Mouse (Mus musculus): Measurements from ENCODE around the gene Flt4.
"Not testable (repeated sequence)": the region's sequence is repeated elsewhere in the genome, so short reads cannot be mapped to it uniquely, and the experiment has no call there.

Gene Flt4

GRCm38 (mm10) chr11:49608938-49609867 is at the start of gene Flt4:
Gene Flt4 (plus strand): TSS chr11:49609263.
- DNase-seq (ENCODE audit: low spot score), result peak; percentile 47

GRCm38 (mm10) chr11:49575054-49575453 is 34.0 kb upstream of the Flt4 start:
- DNase-seq (ENCODE audit: low spot score), result peak; percentile 39

DNA sequence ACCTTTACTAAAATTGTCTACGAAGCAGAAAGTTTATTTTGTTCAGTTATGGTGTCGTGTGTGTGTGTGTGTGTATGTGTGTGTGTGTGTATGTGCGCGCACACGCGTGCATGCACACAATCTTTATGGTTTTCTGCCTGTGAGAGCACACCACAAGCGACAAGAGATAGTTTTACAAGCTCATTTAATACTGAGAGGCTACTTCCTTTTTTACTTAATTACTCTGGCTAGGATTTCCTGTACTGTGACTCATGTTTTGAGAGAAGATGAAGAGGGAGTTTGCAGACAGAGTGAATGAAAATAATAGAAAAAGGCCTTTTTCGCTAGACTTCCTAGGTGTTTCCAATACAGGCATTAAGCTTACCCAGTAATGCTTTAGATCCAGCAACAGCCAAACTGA is 28.6 kb upstream of the Flt4 start:
- DNase-seq (ENCODE audit: low spot score), result not testable (repeated sequence)

DNA sequence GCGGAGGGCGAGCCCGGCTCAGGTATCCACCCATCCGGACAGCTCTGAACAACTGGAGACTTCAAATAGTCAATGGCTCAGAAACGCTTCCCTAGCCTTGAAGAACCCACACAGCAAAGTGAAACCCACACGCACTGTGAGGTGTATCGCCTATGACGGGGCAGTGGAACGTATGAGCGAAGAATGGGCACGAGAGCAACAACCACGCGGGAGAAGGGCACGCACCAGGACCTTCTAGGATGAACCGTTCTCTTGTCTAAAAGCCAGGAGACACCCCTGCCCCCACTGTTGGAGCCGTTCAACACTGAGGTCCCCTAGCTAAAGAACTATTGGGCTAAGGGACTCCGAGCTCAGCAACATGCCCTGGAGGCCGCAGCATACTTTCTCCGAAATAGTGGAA is 18.9 kb upstream of the Flt4 start:
- DNase-seq (ENCODE audit: low spot score), result no peak

GRCm38 (mm10) chr11:49597149-49597548 is 11.9 kb upstream of the Flt4 start:
- not testable (repeated sequence) for DNase-seq (ENCODE audit: low spot score)

DNA sequence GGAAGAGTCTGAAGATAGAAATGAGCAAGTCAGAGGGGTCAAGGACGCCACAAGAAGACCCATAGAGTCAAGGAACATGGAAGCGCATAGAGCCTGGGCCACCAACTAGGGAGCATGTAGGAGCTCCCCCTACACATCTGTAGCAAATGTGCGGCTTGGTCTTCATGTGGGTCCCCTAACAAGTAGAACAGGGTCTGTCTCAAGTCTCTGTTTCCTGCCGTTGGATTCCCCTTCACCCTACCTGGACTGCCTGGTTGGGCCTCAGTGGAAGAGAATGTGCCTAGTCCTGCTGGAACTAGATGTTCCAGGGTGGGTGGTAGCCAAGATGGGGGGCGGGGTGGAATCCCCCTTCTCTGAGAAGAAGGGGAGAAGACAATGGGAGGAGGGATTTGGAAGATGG is 757 bp upstream of the Flt4 start:
- DNase-seq (ENCODE audit: low spot score), result not testable (repeated sequence)

DNA sequence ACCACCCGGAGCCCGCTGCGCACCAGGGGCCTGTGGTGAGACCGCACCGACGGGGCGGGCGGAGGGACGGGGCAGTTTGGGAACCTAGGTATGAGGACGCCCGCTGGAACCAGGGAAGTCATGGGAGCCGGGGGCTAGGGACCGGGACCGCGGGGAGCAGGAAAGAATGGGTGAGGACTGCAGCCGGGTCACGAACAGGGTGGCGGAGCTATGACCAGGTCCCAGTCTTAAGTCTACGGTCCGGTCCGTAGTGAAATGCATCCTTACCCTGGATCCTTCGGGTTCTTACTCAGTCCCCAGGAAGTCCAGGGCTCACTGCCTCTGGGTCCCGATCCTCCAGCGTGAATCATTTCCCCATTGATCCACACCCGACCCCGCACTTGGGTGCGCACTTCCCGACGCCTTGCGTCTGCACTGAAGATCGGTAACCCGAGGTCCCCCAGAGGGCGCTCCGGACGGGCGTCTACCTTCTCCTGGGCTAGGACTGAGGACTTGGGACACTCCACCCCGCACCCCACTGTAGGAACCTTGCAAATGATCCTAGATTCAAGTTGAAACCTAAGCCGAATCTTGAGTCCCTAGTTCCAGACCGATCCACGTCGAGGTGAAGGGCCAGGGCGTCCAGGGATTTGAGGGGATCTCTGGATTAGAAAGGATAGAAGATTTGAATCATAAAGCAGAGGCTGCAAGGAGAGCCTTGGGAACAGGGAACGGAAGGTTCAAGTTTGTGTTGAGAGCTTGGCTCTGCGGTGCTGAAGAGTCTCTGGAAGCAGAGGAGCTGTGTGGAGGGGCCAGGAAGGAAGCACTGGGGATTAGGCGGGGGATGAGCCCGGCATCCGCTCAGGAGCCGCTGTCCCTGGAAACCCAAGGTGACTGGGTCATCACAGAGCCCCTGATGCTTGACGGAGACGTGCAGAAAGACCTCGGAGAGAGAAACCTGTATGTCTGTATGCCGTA is 1.1 kb downstream of the Flt4 start:
- DNase-seq (ENCODE audit: low spot score), result peak; percentile 34

GRCm38 (mm10) chr11:49611349-49611748 is 2.3 kb downstream of the Flt4 start:
- not testable (repeated sequence) for DNase-seq (ENCODE audit: low spot score)

DNA sequence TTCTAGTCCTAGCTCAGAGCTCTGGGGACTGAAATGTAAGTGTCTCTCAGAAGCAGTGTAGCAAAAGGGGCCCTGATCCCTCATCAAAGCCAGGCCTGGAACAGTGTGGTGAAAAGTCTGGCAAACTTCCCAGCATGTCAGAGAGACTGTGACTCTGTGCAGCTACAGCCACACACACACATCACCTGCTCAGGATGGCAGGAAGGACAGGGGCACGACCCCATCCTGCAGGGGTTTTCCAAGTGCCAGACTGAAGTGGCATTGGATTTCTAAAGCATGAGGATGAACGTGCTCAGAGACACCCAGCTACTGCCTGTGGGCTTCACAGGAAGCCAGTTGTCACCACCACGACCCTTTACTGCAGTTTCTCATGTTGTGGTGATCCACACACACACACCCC is 3.1 kb downstream of the Flt4 start:
- DNase-seq (ENCODE audit: low spot score), result no peak

- DNase-seq (ENCODE audit: low spot score), result peak; percentile 26
These were observed 4.3 kb downstream of the Flt4 start for GRCm38 (mm10) chr11:49613349-49613748.

DNA sequence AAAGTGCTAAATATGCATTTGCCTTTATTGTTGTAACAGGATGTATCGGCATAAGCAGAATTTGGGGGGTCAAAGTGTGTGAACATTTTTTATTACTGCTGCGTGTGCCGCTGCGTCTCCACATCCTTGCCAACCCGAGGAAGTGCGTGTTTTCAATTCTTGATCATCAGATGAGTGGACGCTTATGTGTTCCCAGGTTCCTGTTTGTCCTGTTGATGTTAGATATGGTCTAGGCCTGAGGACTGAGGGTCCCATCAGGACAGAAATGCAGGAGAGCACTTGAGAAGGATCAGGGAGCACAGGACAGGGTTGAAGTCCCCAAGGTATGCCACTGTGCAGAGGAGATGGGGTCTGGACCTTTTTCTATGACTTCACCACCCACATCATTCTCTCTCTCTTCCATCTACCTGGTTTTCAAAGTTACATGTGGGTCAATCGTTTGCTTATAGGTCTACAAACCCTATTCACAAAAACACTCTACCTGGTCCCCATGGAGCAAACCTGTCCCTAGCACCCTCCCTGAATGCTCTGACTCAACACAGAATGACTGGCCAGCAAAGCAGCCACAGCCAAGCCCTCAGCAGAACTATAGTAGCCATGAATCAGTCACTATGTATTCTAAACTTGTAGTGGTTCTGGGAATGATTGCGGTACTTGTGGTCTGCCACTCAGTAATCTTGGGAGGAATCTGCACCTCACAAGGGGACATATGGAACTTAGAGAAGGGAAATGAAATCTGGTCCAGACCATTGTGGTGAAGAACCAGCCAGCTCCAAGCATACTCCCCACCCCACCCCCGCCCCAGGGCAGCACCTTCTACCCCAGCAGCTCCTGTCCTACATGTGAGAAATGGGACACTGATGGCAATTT is 7.0 kb downstream of the Flt4 start:
- DNase-seq (ENCODE audit: low spot score), result no peak

DNA sequence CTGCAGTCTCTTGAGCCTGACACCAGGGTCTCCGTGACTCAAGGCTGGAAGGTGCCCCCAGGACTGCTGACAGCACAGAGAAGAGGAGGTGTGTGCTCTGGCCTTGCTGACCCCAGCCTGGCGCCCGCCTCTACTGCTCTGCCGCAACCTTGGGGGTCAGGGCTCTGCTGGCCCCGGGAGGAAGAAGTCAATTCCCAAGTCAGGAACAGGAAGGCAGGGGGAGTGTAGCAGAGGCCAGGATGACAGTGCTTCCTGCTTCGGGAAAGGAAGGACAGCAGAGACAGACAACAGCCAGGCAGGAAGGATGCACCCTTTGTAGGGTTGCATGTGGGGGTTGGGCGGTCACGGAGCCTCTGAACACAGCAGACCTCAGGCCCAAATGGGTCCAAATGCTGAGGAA is 9.4 kb downstream of the Flt4 start:
- DNase-seq (ENCODE audit: low spot score), result no peak

- DNase-seq (ENCODE audit: low spot score), result no peak
These were observed 12.9 kb downstream of the Flt4 start for GRCm38 (mm10) chr11:49621953-49622352.

DNA sequence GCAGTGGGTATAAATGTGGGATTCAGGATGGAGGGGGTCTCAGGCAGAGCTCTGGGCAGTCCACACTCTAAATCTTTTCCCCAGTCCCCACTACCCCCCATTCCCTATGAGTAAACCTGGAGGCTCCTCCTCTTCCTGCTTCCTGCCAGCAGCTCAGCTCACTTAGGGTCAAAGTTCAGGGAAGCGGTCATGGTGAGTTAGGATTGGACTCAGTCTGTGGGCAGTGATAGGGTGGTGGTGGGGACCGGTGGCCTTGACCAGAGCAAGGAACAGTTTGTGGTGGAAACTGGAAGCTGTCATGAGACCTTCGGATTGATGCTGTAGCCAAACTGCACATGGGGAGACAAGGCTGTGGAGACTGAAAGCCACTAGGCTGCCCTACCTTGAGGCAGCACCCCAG is 15.1 kb downstream of the Flt4 start:
- peak; percentile 21 for DNase-seq (ENCODE audit: low spot score)

DNA sequence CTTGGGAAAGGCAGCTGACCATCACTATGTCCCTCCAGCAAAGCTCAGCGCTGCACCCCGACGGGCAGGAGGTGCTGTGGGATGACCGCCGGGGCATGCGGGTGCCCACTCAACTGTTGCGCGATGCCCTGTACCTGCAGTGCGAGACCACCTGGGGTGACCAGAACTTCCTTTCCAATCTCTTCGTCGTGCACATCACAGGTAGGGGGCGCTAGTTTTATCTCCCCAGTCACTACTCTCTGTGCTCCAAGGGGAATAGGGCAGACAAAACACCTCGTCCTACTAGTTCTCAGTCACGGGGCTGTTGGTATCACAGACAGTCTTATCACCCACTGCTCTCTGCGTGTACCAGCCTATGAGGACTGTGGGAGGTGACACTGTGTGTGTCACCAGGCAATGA is 16.8 kb downstream of the Flt4 start:
- no peak for DNase-seq (ENCODE audit: low spot score)

DNA sequence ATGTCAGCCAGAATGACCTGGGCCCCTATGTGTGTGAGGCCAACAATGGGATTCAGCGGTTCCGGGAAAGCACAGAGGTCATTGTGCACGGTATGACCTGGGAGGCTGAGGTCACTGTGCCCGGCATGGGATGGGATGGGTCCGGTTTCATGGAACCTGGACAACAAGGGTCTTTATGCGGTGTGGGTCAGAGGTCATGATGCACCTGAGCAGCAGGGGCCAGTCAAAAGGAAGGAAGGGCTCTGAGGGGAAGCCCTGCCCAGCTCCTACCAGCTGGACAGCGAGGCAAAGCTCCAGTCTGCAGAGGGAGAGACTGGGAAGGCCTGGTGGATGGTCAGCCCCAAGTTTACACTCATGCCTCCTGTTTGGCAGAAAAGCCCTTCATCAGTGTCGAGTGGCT is 17.7 kb downstream of the Flt4 start:
- no peak for DNase-seq (ENCODE audit: low spot score)

GRCm38 (mm10) chr11:49631154-49631553 is 22.1 kb downstream of the Flt4 start:
- DNase-seq (ENCODE audit: low spot score), result peak; percentile 23

GRCm38 (mm10) chr11:49632256-49632655 is 23.2 kb downstream of the Flt4 start:
- peak; percentile 10 for DNase-seq (ENCODE audit: low spot score)

GRCm38 (mm10) chr11:49634101-49634500 is 25.0 kb downstream of the Flt4 start:
- no peak for DNase-seq (ENCODE audit: low spot score)

GRCm38 (mm10) chr11:49635671-49636070 is 26.6 kb downstream of the Flt4 start:
- DNase-seq (ENCODE audit: low spot score), result no peak

- DNase-seq (ENCODE audit: low spot score), result peak; percentile 47
These were observed 27.4 kb downstream of the Flt4 start for GRCm38 (mm10) chr11:49636449-49636848.

- no peak for DNase-seq (ENCODE audit: low spot score)
These were observed 36.6 kb downstream of the Flt4 start for GRCm38 (mm10) chr11:49645677-49646076.

Data from embryo, embryonic 10.5 days (tissue).